Mouse (Mus musculus) telencephalon, adult 2 months (tissue): ENCODE data around the gene Cenpb.

Source experiments
- DNase-seq: peaks from one replicate; pipeline ENCODE4 v3.0.0-alpha.2; 2011; ENCODE audit warnings: low read depth, low spot score

Cenpb gene

DNA sequence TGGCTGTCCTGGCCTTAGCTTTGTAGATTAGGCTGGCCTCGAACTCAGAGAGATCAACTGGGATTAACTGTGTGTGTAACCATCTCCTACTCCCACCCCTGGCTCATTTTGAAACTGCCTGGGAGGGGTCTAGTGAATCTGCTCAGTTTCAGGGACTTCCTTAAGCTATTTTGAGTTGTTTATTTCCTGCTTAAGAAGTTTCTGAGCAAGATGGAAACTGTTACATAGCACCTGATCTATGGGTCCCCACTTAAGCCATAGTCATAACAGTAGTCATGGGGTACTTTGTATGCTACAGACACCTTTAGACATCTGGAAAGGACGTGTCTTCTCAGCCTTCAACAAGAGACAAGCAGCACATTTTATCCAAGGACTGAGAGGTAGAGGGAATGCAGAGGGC, 20.8 kb upstream of the Cenpb start:
- DNase-seq: no peak

GRCm38 (mm10) chr2:131196606-131197316, 16.9 kb upstream of the Cenpb start:
- DNase-seq: no peak

GRCm38 (mm10) chr2:131191005-131191390, 11.1 kb upstream of the Cenpb start:
- no peak for DNase-seq

GRCm38 (mm10) chr2:131190344-131191004, 10.6 kb upstream of the Cenpb start:
- DNase-seq: no peak

- DNase-seq: no peak
Observed at GRCm38 (mm10) chr2:131189521-131190309, 9.8 kb upstream of the Cenpb start.

DNA sequence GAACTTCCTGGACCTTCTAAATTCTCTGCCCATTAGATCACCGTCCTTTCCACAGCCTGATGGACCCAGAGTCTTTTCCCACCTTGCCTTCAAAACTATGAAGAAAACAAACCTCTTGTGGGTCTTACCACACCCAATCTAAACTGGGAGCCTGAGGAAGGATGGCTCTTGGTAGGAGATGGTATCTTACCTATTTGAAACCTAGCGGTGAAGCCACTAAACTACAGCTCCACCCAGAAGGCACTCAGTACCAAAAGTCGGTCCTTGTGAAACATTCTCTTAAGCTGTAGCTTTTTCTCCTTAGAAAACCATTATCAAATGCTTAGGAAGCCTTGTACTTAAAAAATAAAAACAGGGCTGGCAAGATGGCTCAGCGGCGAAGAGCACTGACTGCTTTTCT, 8.4 kb upstream of the Cenpb start:
- DNase-seq: no peak

- DNase-seq: no peak
Observed at GRCm38 (mm10) chr2:131187602-131187922, 7.7 kb upstream of the Cenpb start.

DNA sequence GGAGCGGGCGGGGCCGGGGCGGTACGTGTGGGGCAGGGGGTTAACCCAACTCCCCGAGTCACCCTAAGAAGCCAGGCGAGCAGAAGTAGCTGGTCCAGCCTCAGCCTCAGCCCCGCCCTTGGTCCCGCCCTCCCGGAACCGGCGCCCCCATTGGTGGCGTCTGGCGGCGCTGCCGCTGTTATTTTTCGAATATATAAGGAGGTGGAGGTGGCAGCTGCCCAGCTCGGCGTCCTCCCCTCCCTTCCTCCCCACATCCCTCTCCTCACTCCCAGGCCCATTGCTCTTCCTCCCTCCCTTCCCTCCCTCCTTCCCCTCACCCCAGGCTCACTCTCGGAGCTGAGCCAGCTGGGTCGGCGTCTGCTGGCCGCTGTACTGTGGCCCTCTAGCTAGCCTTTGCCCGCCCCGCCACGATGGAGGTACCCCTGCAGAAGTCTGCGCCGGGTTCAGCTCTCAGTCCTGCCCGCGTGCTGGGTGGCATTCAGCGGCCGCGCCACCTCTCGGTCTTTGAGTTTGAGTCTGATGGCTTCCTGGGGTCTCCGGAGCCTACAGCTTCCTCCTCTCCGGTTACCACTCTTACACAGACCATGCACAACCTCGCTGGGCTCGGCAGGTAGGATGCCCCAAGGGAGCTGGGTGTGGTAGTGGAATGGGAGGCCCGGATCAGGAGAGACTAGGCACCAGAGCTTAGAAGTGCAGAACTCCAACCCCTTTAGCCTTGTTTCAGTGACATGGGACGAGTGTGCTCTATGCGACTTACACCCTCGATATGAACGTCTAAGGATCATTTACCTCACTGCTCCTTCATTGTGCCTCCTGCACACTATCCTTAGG, 7.1 kb upstream of the Cenpb start, which contains the start of the genes Cdc25b and Spef1:
TSS of gene Cdc25b (plus strand) at position 179 of the 831 bp plus-strand sequence.
TSS of gene Spef1 (minus strand) at position 512 of the 831 bp plus-strand sequence.
- peak; percentile 61 for DNase-seq

DNA sequence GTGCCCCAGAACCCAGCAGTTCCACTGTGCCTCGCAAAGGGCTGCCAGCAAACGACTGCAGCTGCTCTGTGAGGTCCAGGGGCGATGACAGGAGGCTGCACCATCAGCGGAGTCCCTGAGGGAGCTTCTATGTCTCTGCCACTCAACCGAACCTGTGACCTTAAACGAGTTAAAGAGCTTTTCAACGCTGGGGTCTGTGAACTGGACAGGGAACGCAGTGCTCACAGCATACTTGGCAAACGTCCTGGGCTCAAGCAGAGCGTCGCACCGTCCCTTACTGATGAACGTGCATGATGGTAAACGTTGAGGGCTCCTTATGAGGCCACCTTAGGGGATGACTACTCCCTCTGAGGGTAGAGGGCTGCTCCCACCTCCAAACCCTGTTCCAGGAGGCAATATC, 6.5 kb upstream of the Cenpb start:
- no peak for DNase-seq

- DNase-seq: peak; percentile 57
Observed at GRCm38 (mm10) chr2:131179246-131179886, 501 bp downstream of the Cenpb start.

DNA sequence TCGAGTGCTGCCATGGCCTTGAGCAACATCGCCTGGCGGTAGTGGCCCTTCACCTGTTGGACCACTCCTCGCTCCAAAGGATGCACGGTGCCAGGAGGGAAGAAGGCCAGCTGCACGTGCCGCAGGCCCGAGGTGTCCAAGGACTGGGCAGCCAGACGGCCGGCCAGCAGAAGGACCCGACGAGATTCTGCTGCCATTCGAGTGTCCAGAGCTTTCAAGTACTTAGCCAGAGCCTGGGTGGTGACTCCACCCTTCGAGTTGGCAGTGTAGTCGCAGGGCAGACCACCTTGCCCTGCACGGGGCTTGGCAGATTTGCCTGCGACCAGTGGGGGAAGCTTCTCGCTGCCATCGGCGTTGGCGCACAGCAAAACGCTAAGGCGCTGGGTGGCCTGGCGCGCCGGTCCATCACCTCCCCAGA, 1.0 kb downstream of the Cenpb start:
- no peak for DNase-seq

DNA sequence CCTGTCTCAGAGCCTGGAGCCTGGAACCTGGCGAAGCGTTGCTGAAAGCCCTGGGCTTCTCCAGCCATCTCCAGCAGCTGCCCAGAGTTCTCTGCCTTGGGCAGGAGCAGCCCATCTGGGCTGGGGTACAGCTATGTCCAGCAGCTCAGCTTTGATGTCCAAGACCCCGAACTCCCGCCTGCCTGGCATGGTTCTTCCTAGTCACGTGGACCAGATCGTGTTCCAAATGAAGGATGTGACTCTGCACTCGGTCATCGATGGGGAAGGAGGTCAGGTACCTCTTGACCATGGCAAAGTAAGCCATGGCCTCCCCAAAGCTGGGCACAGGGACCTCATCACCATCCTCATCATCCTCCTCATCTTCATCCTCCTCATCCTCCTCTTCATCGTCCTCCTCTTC, 1.9 kb downstream of the Cenpb start:
- no peak for DNase-seq

GRCm38 (mm10) chr2:131176491-131176890, 3.4 kb downstream of the Cenpb start:
- DNase-seq: no peak

DNA sequence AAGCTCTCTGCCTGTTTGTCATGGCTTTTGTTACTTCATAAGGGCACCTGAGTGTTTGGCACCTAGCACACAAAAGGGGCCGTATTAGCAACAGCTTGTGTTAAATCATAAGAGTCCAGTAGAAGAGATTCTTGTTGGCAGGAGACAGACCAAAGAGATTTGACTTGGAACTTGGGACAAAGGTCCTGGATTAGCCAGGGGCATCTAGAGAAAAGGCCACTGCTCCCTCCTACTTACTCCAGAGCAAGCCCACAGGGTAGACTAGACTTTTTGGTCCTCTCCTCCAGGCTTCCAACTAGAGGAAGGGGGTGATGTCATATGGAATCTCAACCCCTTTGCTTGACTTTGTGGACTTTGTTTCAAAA, 3.9 kb downstream of the Cenpb start:
- DNase-seq: no peak

DNA sequence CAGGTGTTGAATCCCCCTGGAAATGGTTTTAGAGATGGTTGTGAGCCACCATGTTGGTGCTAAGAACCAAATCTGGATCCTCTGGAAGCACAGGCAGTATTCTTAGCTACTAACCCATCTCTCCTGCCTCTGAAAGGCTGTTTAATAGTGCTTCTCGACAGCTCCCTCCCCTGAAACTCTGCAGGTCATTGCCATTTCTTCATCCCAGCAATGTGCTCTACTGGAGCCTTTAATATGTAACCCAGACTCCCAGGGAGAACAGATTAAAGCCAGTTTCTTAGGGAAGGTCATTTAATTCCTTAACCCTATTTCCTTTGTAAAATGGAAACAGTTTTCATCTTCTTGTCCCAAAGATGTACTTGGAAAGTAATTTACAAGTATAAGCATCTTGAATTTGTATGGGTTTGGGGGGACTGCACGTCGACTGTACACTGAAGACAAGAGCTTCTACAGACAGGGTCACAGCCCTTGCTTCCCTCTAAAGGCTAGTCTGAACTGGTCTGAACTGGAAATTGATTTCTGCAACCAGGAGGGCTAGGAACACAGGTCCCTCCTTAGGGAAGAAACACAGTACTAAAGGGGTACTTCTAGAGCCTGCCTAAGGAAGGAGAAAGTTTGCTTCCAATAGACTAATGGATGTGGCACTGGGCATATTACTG, 4.5 kb downstream of the Cenpb start:
- DNase-seq: no peak

GRCm38 (mm10) chr2:131174700-131175099, 5.2 kb downstream of the Cenpb start:
- peak; percentile 84 for DNase-seq

GRCm38 (mm10) chr2:131172322-131172721, 7.5 kb downstream of the Cenpb start:
- DNase-seq: no peak

DNA sequence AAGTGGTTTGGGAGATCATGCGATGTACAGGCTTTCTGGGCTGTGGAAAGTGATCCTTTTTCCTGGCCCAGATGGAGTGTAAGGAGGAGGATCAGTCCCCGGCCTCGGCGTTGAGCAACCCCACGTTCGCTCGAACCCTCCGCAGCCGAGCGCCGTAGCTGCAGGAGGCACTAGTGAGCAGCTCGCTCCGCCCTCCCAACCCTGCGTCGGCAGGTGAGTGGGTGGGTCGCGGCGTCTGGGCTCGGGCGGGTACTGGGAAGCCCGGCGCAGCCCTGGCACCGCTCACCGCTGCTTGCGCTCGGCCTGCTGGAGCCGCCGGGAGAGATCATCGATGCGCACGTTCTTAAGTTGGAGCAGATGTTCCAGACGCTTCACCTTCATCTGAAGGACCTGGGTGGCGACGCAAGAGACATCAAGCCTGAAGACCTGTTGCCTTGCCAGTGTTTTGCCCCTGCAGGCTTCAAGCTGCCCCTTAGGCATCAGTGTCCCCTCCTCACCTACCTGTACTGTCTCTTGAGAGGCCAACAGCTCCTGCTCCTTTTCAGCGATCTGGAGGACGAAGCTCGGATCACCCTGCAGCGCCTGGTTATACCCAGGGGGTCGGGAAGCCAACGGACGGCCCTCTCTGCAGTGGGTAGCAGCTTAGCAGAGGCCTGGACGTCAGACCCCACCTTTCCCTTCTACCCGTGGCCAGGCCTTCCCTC, 8.3 kb downstream of the Cenpb start:
- DNase-seq: no peak

DNA sequence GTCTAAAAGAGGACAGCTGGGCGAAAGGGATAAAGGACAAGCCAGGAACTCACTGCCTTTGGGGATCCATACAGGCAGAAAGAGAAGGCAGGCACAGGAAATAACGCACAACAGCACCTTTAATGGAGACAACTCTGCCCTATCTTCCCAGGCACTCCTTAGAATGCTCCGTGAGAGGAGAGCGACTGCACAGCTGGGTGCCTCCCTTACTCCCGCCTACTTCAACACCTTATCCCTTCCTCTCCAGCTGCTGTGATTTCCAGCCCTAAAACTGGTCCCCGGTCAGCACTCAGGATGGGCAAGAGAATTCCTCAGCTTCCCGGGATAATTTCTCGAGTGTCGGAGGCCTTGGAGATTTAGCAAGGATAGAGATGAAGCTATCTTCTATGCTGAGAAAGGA, 8.9 kb downstream of the Cenpb start:
- DNase-seq: no peak

- DNase-seq: no peak
Observed at GRCm38 (mm10) chr2:131168914-131169313, 11.0 kb downstream of the Cenpb start.
